Mouse (Mus musculus) heart, adult 2 months (tissue): ENCODE measurements around the gene Polr1e.
"Not testable (repeated sequence)": the region's sequence is repeated elsewhere in the genome, so short reads cannot be mapped to it uniquely, and the experiment has no call there.

ENCODE experiments used
- CTCF ChIP-seq: fragments of 200-600 bp; IDR thresholded peaks from 2 replicates; pipeline ENCODE4 v1.8.1; 2022; ENCODE audit warnings: antibody characterized with exemption, mild to moderate bottlenecking, moderate library complexity
- POLR2A ChIP-seq: fragments of 200-500 bp; IDR thresholded peaks from 2 replicates; pipeline ENCODE4 v1.6.1; 2011; ENCODE audit warnings: mild to moderate bottlenecking, low read depth, low read length, control low read depth; ENCODE audit not compliant: insufficient read depth

GRCm38 (mm10) chr4:45039546-45039945, 21.2 kb downstream of the Polr1e start:
- not testable (repeated sequence) for TF ChIP-seq POLR2A, CTCF
